Mouse (Mus musculus) kidney, adult 9 months (tissue): ENCODE data around the gene Chd2.

Experiments used
- DNase-seq: peaks from one replicate; pipeline ENCODE4 v3.0.0; 2022

The Chd2 gene

GRCm38 (mm10) chr7:73435685-73436084, 105.9 kb downstream of the Chd2 start:
- DNase-seq = no peak

GRCm38 (mm10) chr7:73434336-73434677, 107.3 kb downstream of the Chd2 start:
- DNase-seq = no peak

- no peak for DNase-seq
Observed at GRCm38 (mm10) chr7:73433637-73434335, 107.8 kb downstream of the Chd2 start.

- no peak for DNase-seq
Observed at GRCm38 (mm10) chr7:73428525-73428924, 113.1 kb downstream of the Chd2 start.

GRCm38 (mm10) chr7:73427794-73428193, 113.8 kb downstream of the Chd2 start:
- DNase-seq = no peak

GRCm38 (mm10) chr7:73426752-73427386, 114.8 kb downstream of the Chd2 start:
- DNase-seq = no peak

- no peak for DNase-seq
Observed at GRCm38 (mm10) chr7:73426235-73426634, 115.4 kb downstream of the Chd2 start.

- DNase-seq = no peak
Observed at GRCm38 (mm10) chr7:73425451-73425850, 116.2 kb downstream of the Chd2 start.

- peak; percentile 37 for DNase-seq
Observed at GRCm38 (mm10) chr7:73424705-73425104, 116.9 kb downstream of the Chd2 start.

GRCm38 (mm10) chr7:73424243-73424642, 117.4 kb downstream of the Chd2 start:
- no peak for DNase-seq

- DNase-seq = no peak
Observed at GRCm38 (mm10) chr7:73423236-73423635, 118.4 kb downstream of the Chd2 start.

- DNase-seq = peak; percentile 80
Observed at GRCm38 (mm10) chr7:73422223-73423113, 119.2 kb downstream of the Chd2 start.

GRCm38 (mm10) chr7:73421278-73422015, 120.2 kb downstream of the Chd2 start:
- DNase-seq = no peak

- DNase-seq = no peak
Observed at GRCm38 (mm10) chr7:73420827-73421226, 120.8 kb downstream of the Chd2 start.

- no peak for DNase-seq
Observed at GRCm38 (mm10) chr7:73419375-73419774, 122.3 kb downstream of the Chd2 start.

GRCm38 (mm10) chr7:73414192-73414591, 127.4 kb downstream of the Chd2 start:
- DNase-seq = no peak

GRCm38 (mm10) chr7:73412419-73412818, 129.2 kb downstream of the Chd2 start:
- no peak for DNase-seq

GRCm38 (mm10) chr7:73411986-73412385, 129.6 kb downstream of the Chd2 start:
- DNase-seq = no peak

GRCm38 (mm10) chr7:73411523-73411922, 130.1 kb downstream of the Chd2 start:
- no peak for DNase-seq

- no peak for DNase-seq
Observed at GRCm38 (mm10) chr7:73405550-73405949, 136.1 kb downstream of the Chd2 start.

- DNase-seq = no peak
Observed at GRCm38 (mm10) chr7:73403538-73403937, 138.1 kb downstream of the Chd2 start.

- DNase-seq = no peak
Observed at GRCm38 (mm10) chr7:73402671-73403070, 139.0 kb downstream of the Chd2 start.

GRCm38 (mm10) chr7:73402106-73402505, 139.5 kb downstream of the Chd2 start:
- no peak for DNase-seq
